Mouse (Mus musculus) testis, adult 2 months (tissue): Measurements from ENCODE around the gene Dleu7. TPM values are rescaled to one million over a fixed set of nuclear protein-coding genes. Genes with fewer than 3 reads are reported as not detected.

Experiments
- H3K27ac ChIP-seq: fragments of 200-500 bp; 2 replicates; pipeline ENCODE4 v1.5.1; 2012; ENCODE audit warnings: low read depth, low read length; ENCODE audit not compliant: control insufficient read depth, insufficient read depth
- H3K27me3 ChIP-seq: fragments of 200-500 bp; 2 replicates; pipeline ENCODE4 v1.6.1; 2012; ENCODE audit warnings: mild to moderate bottlenecking, low read length, moderate library complexity; ENCODE audit not compliant: control insufficient read depth, insufficient read depth
- H3K36me3 ChIP-seq: fragments of 200-500 bp; 2 replicates; pipeline ENCODE4 v1.6.1; 2012; ENCODE audit warnings: mild to moderate bottlenecking, low read length; ENCODE audit not compliant: control insufficient read depth, insufficient read depth
- H3K4me1 ChIP-seq: fragments of 200-500 bp; 2 replicates; pipeline ENCODE4 v1.6.1; 2012; ENCODE audit warnings: low read length; ENCODE audit not compliant: control insufficient read depth, insufficient read depth
- H3K4me3 ChIP-seq: fragments of 200-500 bp; 2 replicates; pipeline ENCODE4 v1.5.1; 2012; ENCODE audit warnings: low read depth, mild to moderate bottlenecking, low read length, moderate library complexity, mixed read lengths; ENCODE audit not compliant: control insufficient read depth
- CTCF ChIP-seq: fragments of 200-500 bp; IDR thresholded peaks from 2 replicates; pipeline ENCODE4 v1.5.1; 2012; ENCODE audit warnings: low read depth, mild to moderate bottlenecking, inconsistent platforms, low read length, moderate library complexity; ENCODE audit not compliant: control insufficient read depth, insufficient read depth, insufficient replicate concordance
- POLR2A ChIP-seq: fragments of 200-500 bp; IDR thresholded peaks from 2 replicates; pipeline ENCODE4 v1.6.1; 2012; ENCODE audit warnings: low read depth, mild to moderate bottlenecking, inconsistent platforms, low read length, moderate library complexity; ENCODE audit not compliant: control insufficient read depth
- polyA plus RNA-seq: library from polyadenylated mRNA; depleted of rRNA; stranded (reverse); fragments of >200 nt; gene quantifications from 2 replicates; pipeline ENCODE4 v1.2.3, GENCODE M21; 2012; rRNA removed

Dleu7 gene
- polyA plus RNA-seq, 1 experiment, result 0.44 TPM

DNA sequence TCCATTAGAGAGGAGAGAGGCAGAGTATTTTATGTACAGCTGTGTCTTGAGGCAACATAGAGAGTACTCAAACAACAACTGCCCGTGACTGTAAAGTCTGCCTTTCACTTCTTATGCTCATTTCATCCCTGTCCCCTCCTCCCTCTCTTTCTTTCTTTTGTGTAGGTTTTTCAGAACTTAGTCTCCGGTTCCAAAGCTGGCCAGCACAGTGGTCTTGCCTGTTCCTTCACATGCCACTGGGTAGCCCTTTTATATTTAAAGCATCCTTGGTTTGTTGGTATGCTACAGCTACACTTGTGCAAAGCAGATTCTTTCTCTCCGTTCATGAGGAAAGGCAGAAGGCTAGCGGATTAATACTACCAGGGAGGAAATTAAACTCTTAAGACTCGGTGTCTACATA, 65.7 kb downstream of the Dleu7 start:
- Histone ChIP-seq H3K27me3 (no peaks in the 10 kb centered on the region), H3K27ac (no peak overlapping the region), H3K4me1 (peaks cover 3% of the 10 kb centered on the region), H3K36me3 (no peaks in the 10 kb centered on the region), H3K4me3 (no peak overlapping the region)
- TF ChIP-seq POLR2A (no peak), CTCF (no peak)

DNA sequence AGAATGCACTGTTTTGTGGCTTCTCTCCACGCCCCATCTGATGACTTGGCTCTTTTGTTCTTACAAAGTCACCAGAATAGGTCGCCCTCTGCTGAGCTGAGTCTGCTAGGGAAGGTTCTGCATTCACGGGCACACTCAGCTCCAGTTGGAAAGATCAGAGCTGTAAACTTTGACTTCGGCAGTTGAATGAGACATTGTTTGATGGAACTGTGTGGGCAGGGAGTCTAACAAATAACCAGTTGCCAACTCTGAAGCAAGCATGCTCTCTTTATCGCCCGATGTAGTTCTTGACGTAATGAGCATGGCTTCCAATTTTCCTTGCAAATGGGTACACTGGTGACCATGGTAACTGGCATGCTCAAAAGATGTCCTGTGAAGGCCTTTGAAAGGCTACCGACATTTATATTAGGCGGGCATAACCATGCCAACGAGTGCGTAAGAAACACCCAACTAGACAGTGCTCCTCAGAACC, 66.2 kb downstream of the Dleu7 start:
- H3K36me3 ChIP-seq, result no peaks in the 10 kb centered on the region
- no peaks in the 10 kb centered on the region for H3K27me3 ChIP-seq
- no peak overlapping the region for H3K4me3 ChIP-seq
- no peak overlapping the region for H3K27ac ChIP-seq
- TF ChIP-seq CTCF, result no peak
- TF ChIP-seq POLR2A, result no peak
- peaks cover 3% of the 10 kb centered on the region for H3K4me1 ChIP-seq

Other genes with a start within 250 kb of the Dleu7 start
- 1.2 and 1.4 TPM in 2 replicates for gene Rnaseh2b, start 458 bp downstream of the Dleu7 start, polyA plus RNA-seq
- 0.10 and 0.12 TPM in 2 replicates for gene Gucy1b2, start 163.2 kb upstream of the Dleu7 start, polyA plus RNA-seq